Mouse (Mus musculus) cerebellum, adult 9-11 months (tissue): Measurements from ENCODE around the gene Atp6v1g1.

Experiments
- DNase-seq: peaks from one replicate; pipeline ENCODE4 v3.0.0; 2022

The Atp6v1g1 gene

DNA sequence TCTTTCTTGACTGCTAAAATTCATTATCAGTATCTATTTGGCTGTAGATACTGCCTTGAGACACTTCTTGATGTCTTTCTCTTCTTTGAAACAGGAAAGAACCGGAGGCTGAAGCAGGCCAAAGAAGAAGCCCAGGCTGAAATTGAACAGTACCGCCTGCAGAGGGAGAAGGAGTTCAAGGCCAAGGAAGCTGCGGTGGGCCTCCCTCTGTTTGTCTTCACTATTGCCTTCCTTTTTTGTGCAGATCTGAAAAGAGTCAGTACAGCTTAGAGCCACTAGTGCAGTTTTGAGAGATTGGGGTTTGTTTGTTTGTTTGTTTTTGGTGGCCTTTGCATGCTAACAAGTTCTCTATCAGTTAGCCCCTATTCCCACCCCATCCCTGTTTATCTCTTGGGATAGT is 3.9 kb downstream of the Atp6v1g1 start:
- no peak for DNase-seq

- no peak for DNase-seq
Measured at GRCm38 (mm10) chr4:63550908-63551307, 6.3 kb downstream of the Atp6v1g1 start.

- no peak for DNase-seq
Measured at GRCm38 (mm10) chr4:63552865-63553264, 8.3 kb downstream of the Atp6v1g1 start.

GRCm38 (mm10) chr4:63553789-63554576 is 9.4 kb downstream of the Atp6v1g1 start:
- no peak for DNase-seq

DNA sequence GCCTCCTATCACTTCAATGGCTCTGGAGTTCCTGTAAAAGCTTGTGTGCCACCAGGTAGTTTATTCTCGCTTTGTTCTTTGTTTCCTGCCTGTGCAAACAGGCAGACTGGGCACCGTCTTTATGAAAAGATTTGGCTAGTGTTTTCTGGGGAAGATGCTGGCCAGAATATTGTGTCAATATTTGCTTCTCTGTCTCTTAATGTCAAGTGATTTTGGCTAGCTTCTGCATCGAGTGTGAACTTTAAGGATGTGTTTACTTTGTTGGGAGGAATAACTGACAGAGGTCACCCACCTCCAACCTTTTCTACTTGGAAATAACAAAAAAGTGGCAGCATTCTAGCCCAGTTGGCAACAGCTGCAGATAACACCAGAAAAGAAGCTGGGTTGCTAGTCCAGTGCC is 10.0 kb downstream of the Atp6v1g1 start:
- no peak for DNase-seq

DNA sequence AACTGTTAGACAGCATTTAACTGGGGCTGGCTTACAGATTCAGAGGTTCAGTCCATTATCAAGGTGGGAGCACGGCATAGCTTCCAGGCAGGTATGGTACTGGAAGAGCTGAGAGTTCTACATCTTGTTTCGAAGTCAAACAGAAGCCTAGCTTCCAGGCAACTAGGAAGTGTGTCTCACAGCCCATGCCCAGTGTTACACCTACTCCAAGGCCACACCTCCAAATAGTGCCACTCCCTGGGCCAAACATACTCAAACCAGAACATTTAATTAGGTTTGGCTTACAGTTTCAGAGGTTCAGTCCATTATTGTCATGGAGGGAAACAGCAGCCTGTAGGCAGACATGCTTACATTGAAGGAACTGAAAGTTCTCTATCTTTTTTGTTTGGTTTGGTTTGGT is 10.5 kb downstream of the Atp6v1g1 start:
- DNase-seq: no peak

DNA sequence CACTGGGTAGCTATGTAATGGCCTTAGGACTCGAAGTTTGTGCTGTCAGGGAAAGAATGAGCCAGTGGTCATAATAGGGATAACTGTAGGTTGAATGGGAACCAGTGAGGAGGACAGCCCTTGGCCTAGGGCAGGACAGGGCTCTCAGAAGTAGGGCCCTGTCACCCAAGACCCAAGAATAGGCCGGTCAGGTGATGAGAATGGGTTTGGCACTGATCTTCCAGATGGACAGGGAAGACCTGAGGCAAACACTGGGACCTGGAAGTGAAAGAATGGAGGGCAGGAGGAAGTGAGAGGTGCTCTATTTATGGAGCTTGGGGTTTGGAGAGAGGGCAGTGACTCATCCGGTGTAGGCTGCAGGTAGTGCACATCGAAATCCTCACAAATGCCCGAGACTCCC is 12.1 kb downstream of the Atp6v1g1 start:
- DNase-seq: no peak

DNA sequence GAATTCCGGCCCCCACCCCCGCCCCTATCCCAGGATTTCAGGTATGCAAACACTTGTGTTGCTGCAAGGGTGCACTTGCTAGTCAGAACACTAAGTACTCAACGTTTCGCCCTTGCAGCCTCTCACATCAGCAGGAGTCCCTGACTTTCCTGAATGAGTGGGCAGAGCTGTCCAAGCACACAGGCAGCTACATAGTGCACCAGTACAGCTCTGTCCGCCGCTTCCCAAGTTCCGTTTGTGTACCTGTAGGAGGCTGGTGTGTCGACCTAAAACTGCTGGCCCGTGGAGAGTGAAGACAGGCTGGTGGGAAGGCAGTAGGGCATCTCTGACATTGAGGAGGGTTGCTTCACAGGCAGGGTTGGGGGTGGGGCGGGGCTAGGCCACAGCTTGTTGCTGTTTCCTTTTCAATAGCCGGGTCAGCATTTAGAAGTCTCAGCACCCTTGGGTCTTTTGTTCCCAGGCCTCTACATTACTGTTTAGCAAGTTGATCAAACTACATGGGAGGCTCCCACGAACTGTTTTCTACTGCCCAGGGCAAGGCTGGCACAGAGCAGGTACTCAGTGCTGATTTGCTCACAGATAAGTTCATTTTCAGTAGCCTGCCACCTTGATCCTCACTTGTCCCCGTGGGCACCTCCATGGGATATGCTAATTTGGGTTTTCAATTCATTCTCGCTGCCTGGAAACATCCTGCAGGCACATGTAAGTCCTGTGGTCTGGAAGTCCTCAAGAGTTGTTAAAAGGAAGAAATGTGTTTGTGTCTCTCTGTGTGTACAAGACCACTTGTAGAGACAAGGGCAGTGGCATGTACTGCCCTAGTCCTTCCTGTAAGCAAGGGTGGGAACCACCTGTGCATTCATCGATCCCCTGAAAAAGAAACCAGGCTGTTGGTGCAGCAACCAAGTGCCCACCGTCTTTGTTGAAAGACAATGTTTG is 12.8 kb downstream of the Atp6v1g1 start:
- DNase-seq: no peak

- DNase-seq: peak; percentile 87
Measured at GRCm38 (mm10) chr4:63558407-63559081, 14.0 kb downstream of the Atp6v1g1 start, which contains the start of gene Tmem268. Gene Tmem268, plus strand, starts transcription at chr4:63558781.

DNA sequence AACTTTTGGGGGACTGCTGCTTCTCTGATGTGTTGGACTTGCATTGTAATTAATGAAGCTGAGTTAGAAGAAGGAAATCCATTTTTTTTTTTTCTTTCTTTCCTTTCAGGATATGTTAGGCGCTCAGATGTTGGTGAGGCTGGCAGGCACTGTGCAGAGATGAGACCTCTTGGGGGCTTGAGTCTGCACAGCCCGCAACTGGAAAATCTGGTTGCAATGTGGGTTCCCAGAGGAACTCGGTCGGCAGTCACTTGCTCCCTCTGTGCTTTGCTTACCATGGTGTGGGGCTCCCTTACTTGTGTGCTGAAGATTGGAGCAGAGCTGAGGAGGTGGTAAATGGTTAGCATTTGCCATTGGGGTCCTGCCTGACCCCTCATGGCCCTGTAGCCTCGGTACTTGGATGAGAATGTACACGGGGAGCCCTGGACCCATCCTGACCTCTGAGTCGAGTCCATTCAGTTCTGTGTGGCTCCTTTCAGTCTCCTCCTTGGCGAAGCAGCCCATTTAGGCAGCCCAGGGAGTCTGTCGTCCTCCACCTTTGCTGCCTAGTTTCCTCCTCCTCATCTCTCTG is 14.6 kb downstream of the Atp6v1g1 start:
- DNase-seq: peak; percentile 34

DNA sequence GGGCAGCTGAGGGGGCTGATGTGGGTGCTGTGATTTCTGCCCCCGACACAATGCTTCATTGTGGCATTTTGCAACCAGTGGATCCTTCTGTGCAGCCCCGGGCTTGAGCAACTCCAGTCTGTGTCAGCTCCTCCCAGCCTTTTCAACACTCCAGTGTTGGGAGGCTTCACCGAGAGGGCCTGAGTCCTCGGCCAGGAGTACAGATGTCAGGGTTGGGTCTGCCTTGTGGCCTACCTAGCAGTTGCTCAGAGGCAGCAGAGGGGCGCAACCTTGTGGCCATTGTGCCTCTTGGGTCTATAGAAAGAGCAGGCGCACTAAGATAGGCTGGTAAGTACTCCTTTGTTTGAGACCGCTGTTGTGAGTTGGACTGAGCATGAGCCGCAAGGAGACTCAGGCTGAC is 15.5 kb downstream of the Atp6v1g1 start:
- no peak for DNase-seq

DNA sequence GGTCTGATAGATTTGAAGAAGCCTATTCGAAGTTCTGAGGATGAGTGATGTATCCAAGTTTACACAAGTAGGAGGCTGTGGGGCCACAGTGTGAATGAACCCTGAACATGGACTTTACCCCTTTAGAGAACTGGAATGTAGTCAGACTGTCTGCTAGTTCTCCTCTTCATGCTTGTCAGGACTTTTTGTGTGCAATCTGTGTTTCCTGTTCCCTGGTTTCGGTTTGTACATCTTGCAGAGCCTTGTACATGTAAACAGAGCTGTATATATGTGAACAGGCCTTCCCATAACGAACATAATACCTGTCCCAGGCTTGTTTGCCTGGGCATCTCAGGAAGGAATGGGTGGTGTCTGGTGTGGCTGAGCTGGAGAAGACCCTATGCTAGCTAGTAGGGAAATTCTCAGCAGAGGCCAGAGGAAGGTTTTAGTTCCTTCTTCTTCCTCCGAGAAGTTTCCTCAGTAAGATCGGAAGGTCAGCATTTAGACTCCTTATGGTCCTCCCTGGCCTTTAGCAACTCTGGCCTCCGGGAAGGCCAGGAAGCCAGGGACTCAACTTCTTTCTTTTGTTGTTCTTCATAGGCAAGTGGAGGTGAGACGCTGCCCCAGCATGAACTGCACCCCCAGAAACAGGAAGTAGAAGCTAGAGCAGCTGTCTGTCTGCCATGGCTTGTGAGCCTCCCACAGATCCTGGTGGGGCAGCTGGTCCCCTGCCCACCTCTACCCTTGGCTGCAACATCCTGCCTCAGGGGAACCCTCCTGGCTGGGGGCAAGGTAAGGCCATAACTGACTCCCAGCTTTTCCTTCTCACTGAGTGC is 17.5 kb downstream of the Atp6v1g1 start:
- DNase-seq: no peak

GRCm38 (mm10) chr4:63562742-63563141 is 18.2 kb downstream of the Atp6v1g1 start:
- no peak for DNase-seq

GRCm38 (mm10) chr4:63567712-63568390 is 23.3 kb downstream of the Atp6v1g1 start:
- DNase-seq: no peak

GRCm38 (mm10) chr4:63569322-63569721 is 24.8 kb downstream of the Atp6v1g1 start:
- DNase-seq: no peak

GRCm38 (mm10) chr4:63570208-63570781 is 25.7 kb downstream of the Atp6v1g1 start:
- no peak for DNase-seq

- no peak for DNase-seq
Measured at GRCm38 (mm10) chr4:63572621-63573020, 28.0 kb downstream of the Atp6v1g1 start.

DNA sequence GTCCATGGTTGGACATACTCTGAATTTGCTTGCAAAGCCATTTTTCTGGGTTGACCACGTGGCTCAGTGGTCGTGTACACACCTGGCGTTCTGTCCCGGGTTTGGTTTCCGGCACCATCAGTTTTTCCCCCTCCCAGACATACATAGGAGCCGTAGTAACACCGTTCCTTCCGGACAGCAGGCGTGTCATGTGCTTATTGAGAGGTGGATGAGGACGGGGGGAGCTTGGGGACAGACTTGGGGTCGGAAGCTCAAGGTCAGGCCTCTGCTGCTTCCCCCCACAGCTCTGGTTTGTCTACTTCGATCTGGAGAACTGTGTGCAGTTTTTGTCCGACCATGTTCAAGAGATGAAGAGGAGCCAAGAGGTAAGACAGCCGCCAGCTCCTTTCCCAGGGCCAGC is 35.1 kb downstream of the Atp6v1g1 start:
- no peak for DNase-seq

GRCm38 (mm10) chr4:63580078-63580477 is 35.5 kb downstream of the Atp6v1g1 start:
- no peak for DNase-seq

- DNase-seq: no peak
Measured at GRCm38 (mm10) chr4:63582580-63582979, 38.0 kb downstream of the Atp6v1g1 start.

DNA sequence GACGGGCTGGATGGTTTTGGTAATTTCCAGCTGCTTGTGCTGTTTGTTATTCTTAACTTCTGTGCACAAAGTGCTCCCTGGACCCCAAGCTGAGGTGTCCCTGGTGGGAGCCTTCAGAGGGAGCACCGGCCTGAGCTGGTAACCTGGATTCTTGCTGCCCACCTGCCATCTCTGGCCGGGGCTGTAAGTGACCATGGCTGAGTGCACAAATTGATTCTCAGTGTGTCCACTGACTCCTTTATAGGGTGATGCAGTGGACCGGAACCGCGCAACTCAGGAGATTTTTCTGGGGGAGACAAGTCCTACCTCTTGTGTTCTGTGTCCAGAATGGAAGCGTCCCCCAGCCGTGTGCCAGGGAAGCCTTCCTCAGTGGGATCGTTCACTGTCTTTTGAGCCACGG is 40.6 kb downstream of the Atp6v1g1 start:
- no peak for DNase-seq
